Mouse (Mus musculus) C2C12 (cell line): Measurements from ENCODE around the gene Fbxw10. TPM values are rescaled to one million over a fixed set of nuclear protein-coding genes. Genes with fewer than 3 reads are reported as not detected.

Experiments
- H3K27me3 ChIP-seq: one replicate; pipeline ENCODE4 v1.6.1; 2011; ENCODE audit not compliant: control insufficient read depth, insufficient read depth, insufficient read length
- H3K36me3 ChIP-seq: one replicate; pipeline ENCODE4 v1.6.1; 2011; ENCODE audit not compliant: control insufficient read depth, insufficient read depth
- H3K4me3 ChIP-seq: one replicate; pipeline ENCODE4 v1.5.1; 2011; ENCODE audit warnings: mild to moderate bottlenecking, control low read depth; ENCODE audit not compliant: poor library complexity, insufficient read depth, severe bottlenecking
- H3K79me2 ChIP-seq: one replicate; pipeline ENCODE4 v1.6.1; 2011; ENCODE audit not compliant: control insufficient read depth, insufficient read depth
- H3K79me3 ChIP-seq: one replicate; pipeline ENCODE4 v1.6.1; 2011; ENCODE audit warnings: low read depth, control low read depth
- H3ac ChIP-seq: one replicate; pipeline ENCODE3; 2011; ENCODE audit warnings: low read depth; ENCODE audit not compliant: control insufficient read depth, insufficient read length
- CEBPB ChIP-seq: IDR thresholded peaks from one replicate; pipeline ENCODE4 v1.6.1; 2011; ENCODE audit warnings: low read depth, mild to moderate bottlenecking, control low read depth, moderate library complexity
- CTCF ChIP-seq: IDR thresholded peaks from one replicate; pipeline ENCODE4 v1.5.1; 2011; ENCODE audit not compliant: control insufficient read depth, insufficient read depth, insufficient read length
- FOSL1 ChIP-seq: IDR thresholded peaks from one replicate; pipeline ENCODE4 v1.8.0; 2011; ENCODE audit warnings: mild to moderate bottlenecking, low read length; ENCODE audit not compliant: poor library complexity, insufficient read depth, severe bottlenecking
- MAX ChIP-seq: IDR thresholded peaks from one replicate; pipeline ENCODE4 v1.6.1; 2011; ENCODE audit warnings: mild to moderate bottlenecking, control low read depth
- MYOD1 ChIP-seq: IDR thresholded peaks from one replicate; pipeline ENCODE4 v1.6.1; 2011; ENCODE audit warnings: low read depth; ENCODE audit not compliant: control insufficient read depth, insufficient read length
- MYOG ChIP-seq: IDR thresholded peaks from one replicate; pipeline ENCODE4 v1.6.1; 2011; ENCODE audit not compliant: control insufficient read depth, insufficient read length; ENCODE audit errors: extremely low read depth
- USF1 ChIP-seq: IDR thresholded peaks from one replicate; pipeline ENCODE4 v1.6.1; 2011; ENCODE audit warnings: low read depth, mild to moderate bottlenecking, control low read depth, moderate library complexity
- polyA plus RNA-seq: library from polyadenylated mRNA; unstranded; fragments of >200 nt; fragmentation: generic; extraction: Trizol; gene quantifications from one replicate; pipeline ENCODE4 v1.2.1, GENCODE M21; 2012; ENCODE audit warnings: missing spikeins

Gene Fbxw10
- polyA plus RNA-seq, 1 experiment, result 0.02 TPM

GRCm38 (mm10) chr11:62913141-62913540 is 66.3 kb downstream of the Fbxw10 start:
- H3ac ChIP-seq, result no peak overlapping the region
- H3K36me3 ChIP-seq, result no peaks in the 10 kb centered on the region
- H3K79me3 ChIP-seq, result no peaks in the 10 kb centered on the region
- H3K4me3 ChIP-seq, result no peak overlapping the region
- TF ChIP-seq CEBPB (no peak), CTCF (no peak), MAX (no peak), FOSL1 (no peak), MYOG (no peak), MYOD1 (no peak), USF1 (no peak)
- H3K27me3 ChIP-seq, result no peaks in the 10 kb centered on the region
- no peaks in the 10 kb centered on the region for H3K79me2 ChIP-seq

- no peak overlapping the region for H3K4me3 ChIP-seq
- no peak overlapping the region for H3ac ChIP-seq
- H3K36me3 ChIP-seq, result no peaks in the 10 kb centered on the region
- TF ChIP-seq CTCF, result peak; percentile 23
- TF ChIP-seq MYOG, result no peak
- no peaks in the 10 kb centered on the region for H3K27me3 ChIP-seq
- no peaks in the 10 kb centered on the region for H3K79me3 ChIP-seq
- no peaks in the 10 kb centered on the region for H3K79me2 ChIP-seq
Observed at GRCm38 (mm10) chr11:62914532-62914931, 67.7 kb downstream of the Fbxw10 start.

DNA sequence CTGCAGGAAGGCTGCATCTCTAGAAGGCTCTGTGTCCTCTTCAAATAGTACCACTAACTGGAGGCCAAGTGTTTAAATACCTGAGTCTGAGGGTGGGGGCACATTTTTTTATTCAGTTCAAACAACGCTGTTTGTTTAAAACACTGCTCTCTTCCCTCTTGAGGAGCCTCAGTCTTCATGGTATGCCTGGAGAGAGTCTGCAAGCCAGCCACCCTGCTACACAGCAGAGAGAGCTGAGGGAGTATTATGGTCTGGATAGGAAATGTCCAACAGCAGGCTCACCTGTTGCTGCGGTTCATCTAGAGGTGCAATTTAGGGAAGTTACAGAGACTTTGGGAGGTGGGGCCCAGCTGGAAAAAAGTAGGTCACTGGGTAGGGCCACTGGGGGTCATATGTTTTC is 68.6 kb downstream of the Fbxw10 start:
- Histone ChIP-seq H3ac (no peak overlapping the region), H3K79me2 (no peaks in the 10 kb centered on the region), H3K4me3 (no peak overlapping the region), H3K27me3 (no peaks in the 10 kb centered on the region), H3K36me3 (no peaks in the 10 kb centered on the region), H3K79me3 (no peaks in the 10 kb centered on the region)
- TF ChIP-seq CEBPB, result no peak
- no peak for TF ChIP-seq MYOG
- no peak for TF ChIP-seq FOSL1
- no peak for TF ChIP-seq MAX
- TF ChIP-seq MYOD1, result no peak
- TF ChIP-seq CTCF, result no peak
- no peak for TF ChIP-seq USF1

DNA sequence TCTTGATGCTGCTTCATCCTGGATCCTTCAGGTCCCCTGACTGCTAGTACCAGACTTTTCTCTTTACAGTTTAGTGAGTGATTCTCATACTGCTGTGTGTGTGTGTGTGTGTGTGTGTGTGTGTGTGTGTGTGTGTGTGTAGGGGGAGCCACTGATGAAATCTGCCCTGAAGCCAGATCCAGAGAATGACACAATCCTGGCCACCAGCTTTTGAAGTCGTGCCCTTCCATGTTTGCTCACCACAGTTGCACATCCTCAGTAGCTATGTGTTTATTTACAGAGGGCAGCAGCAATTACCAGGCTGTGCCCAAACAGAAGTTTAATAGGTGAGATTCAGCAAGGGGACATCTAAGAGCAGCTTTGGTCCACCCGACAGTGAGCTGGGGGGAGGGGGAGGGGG is 69.9 kb downstream of the Fbxw10 start:
- Histone ChIP-seq H3ac (no peak overlapping the region), H3K4me3 (no peak overlapping the region), H3K79me2 (no peaks in the 10 kb centered on the region), H3K36me3 (no peaks in the 10 kb centered on the region), H3K79me3 (no peaks in the 10 kb centered on the region), H3K27me3 (no peaks in the 10 kb centered on the region)
- no peak for TF ChIP-seq FOSL1
- TF ChIP-seq MAX, result no peak
- TF ChIP-seq CEBPB, result no peak
- no peak for TF ChIP-seq CTCF

DNA sequence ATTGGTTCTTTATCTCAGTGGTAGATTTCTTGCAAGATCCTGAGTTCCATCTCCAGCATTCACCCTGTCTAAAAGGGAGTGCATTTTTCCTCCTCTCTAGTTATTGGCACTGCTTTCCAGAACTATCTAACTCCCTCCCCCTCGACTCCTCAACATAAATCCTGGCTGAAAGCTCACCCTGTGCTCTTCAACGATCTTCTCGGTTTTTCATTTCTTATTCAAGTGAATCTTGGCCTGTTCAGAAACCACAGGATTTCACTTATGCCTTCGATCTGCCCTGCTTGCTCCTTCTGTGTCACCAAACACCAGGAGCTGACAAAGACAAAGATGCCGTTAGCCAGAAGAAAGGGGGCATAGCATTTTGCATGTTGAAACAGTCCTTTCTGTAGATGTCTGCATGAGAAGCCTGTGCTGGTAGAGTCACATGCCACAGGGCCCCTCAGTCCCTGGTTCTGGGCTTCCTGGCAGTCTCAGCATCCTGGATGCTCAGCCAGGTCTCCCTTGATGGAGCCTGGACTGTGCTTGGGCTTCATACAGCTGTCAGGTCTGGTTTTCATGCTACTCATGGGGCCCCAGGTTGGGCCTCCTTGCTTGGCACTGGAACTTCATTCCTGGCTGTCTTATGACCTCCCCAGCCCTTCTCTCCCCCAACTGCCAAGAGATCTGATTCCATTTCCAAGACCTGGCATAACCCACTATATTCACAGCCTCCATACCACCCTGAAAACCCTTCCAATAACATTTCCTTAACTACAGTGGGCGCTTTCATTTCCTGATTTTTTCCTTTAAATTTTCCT is 73.3 kb downstream of the Fbxw10 start:
- Histone ChIP-seq H3K36me3 (no peaks in the 10 kb centered on the region), H3K27me3 (no peaks in the 10 kb centered on the region), H3K79me2 (no peaks in the 10 kb centered on the region), H3K4me3 (no peak overlapping the region), H3ac (no peak overlapping the region), H3K79me3 (no peaks in the 10 kb centered on the region)
- TF ChIP-seq USF1 (no peak), FOSL1 (no peak), CTCF (no peak), MYOG (no peak), MAX (no peak)

- Histone ChIP-seq H3K36me3 (no peaks in the 10 kb centered on the region), H3K4me3 (no peak overlapping the region), H3K79me3 (no peaks in the 10 kb centered on the region), H3K79me2 (no peaks in the 10 kb centered on the region), H3K27me3 (no peaks in the 10 kb centered on the region), H3ac (no peak overlapping the region)
- TF ChIP-seq FOSL1 (no peak), CTCF (no peak), USF1 (no peak), MAX (no peak), MYOG (no peak), MYOD1 (no peak), CEBPB (no peak)
Observed at GRCm38 (mm10) chr11:62920743-62921050, 73.8 kb downstream of the Fbxw10 start.
